Mouse (Mus musculus): ENCODE measurements around the gene Pla2g2d. TPM values are rescaled to one million over a fixed set of nuclear protein-coding genes. Genes with fewer than 3 reads are reported as not detected.

Pla2g2d gene
- total RNA-seq (2023), result not detected in 2 replicates

GRCm38 (mm10) chr4:138775435-138775834, at the start of gene Pla2g2d:
Pla2g2d (plus strand) TSS chr4:138775735.

GRCm38 (mm10) chr4:138737031-138737430, 38.5 kb upstream of the Pla2g2d start, which contains the start of gene Ubxn10:
Ubxn10 (minus strand) TSS chr4:138737167.

GRCm38 (mm10) chr4:138757416-138757815, 18.1 kb upstream of the Pla2g2d start, which contains the start of gene Pla2g2f:
Pla2g2f (minus strand) TSS chr4:138757626.

Other genes with a start within 250 kb of the Pla2g2d start
- gene Vwa5b1, start 139.9 kb upstream of the Pla2g2d start, total RNA-seq (2023), result not detected in 2 replicates
- gene Pla2g2c, start 50.9 kb upstream of the Pla2g2d start, total RNA-seq (2023), result not detected in 2 replicates
- gene Ubxn10, start 38.6 kb upstream of the Pla2g2d start, total RNA-seq (2023), result not detected in 2 replicates
- not detected in 2 replicates for gene Pla2g2f, start 18.1 kb upstream of the Pla2g2d start, total RNA-seq (2023)
- not detected in 2 replicates for gene Pla2g5, start 87.7 kb downstream of the Pla2g2d start, total RNA-seq (2023)
- gene Gm13030, start 98.2 kb downstream of the Pla2g2d start, total RNA-seq (2023), result not detected in 2 replicates
- gene Pla2g2e, start 102.2 kb downstream of the Pla2g2d start, total RNA-seq (2023), result not detected in 2 replicates
- 19.9 and 25.1 TPM in 2 replicates for gene Otud3, start 138.2 kb downstream of the Pla2g2d start, total RNA-seq (2023)
- not detected in 2 replicates for gene Rnf186, start 191.4 kb downstream of the Pla2g2d start, total RNA-seq (2023)
- gene Tmco4, start 197.2 kb downstream of the Pla2g2d start, total RNA-seq (2023), result 8.0 and 9.8 TPM in 2 replicates

All from neutrophil, adult 65 days (primary cell).